Mouse (Mus musculus) limb, embryonic 13.5 days (tissue): ENCODE data around the gene Map7. TPM values are rescaled to one million over a fixed set of nuclear protein-coding genes. Genes with fewer than 3 reads are reported as not detected.

ENCODE experiments used
- ATAC-seq: fragments of 200-750 bp; cut with Nextera tagmentation; 2 replicates; pipeline ENCODE4 v1.8.0; 2017; ENCODE audit warnings: low read depth, moderate number of reproducible peaks, moderate TSS enrichment; ENCODE audit not compliant: low FRiP score
- H3K27ac ChIP-seq: fragments of 300-500 bp; sonication (generic); 2 replicates; pipeline ENCODE4 v1.5.1; 2015; ENCODE audit warnings: inconsistent platforms, mild to moderate bottlenecking, moderate library complexity
- H3K27me3 ChIP-seq: fragments of 300-500 bp; sonication (generic); 2 replicates; pipeline ENCODE4 v1.6.1; 2015; ENCODE audit warnings: mild to moderate bottlenecking, inconsistent platforms
- H3K36me3 ChIP-seq: fragments of 300-500 bp; sonication (generic); 2 replicates; pipeline ENCODE4 v1.6.1; 2015; ENCODE audit warnings: inconsistent platforms, mild to moderate bottlenecking, moderate library complexity
- H3K4me1 ChIP-seq: fragments of 300-500 bp; sonication (generic); 2 replicates; pipeline ENCODE4 v1.6.1; 2015; ENCODE audit warnings: inconsistent platforms
- H3K4me2 ChIP-seq: fragments of 300-500 bp; sonication (generic); replicated peaks from 2 replicates; pipeline ENCODE4 v1.6.1; 2015; ENCODE audit warnings: inconsistent platforms, mild to moderate bottlenecking, moderate library complexity
- H3K4me3 ChIP-seq: fragments of 300-500 bp; sonication (generic); 2 replicates; pipeline ENCODE4 v1.5.1; 2015; ENCODE audit warnings: moderate library complexity, mild to moderate bottlenecking, inconsistent platforms
- H3K9ac ChIP-seq: fragments of 300-500 bp; sonication (generic); 2 replicates; pipeline ENCODE4 v1.6.1; 2015; ENCODE audit warnings: mild to moderate bottlenecking, inconsistent platforms
- H3K9me3 ChIP-seq: fragments of 300-500 bp; sonication (generic); 2 replicates; pipeline ENCODE4 v1.6.1; 2016; ENCODE audit warnings: inconsistent platforms
- WGBS: fragments of 180-500 bp; shearing (Covaris S2); methylation state at CpG from one replicate; pipeline ENCODE4 v1.1.7; 2015; 5-methylcytosine and 5-hydroxymethylcytosine counted together
- polyA plus RNA-seq: library from polyadenylated mRNA; unstranded; fragments of >200 nt; fragmentation: Nextera tagmentation; extraction: Ambion mirVana; gene quantifications from 2 replicates; pipeline ENCODE4 v1.2.1, GENCODE M21; 2015

Gene Map7
- polyA plus RNA-seq, 1 experiment from 2014 or later: 5.2 TPM

DNA sequence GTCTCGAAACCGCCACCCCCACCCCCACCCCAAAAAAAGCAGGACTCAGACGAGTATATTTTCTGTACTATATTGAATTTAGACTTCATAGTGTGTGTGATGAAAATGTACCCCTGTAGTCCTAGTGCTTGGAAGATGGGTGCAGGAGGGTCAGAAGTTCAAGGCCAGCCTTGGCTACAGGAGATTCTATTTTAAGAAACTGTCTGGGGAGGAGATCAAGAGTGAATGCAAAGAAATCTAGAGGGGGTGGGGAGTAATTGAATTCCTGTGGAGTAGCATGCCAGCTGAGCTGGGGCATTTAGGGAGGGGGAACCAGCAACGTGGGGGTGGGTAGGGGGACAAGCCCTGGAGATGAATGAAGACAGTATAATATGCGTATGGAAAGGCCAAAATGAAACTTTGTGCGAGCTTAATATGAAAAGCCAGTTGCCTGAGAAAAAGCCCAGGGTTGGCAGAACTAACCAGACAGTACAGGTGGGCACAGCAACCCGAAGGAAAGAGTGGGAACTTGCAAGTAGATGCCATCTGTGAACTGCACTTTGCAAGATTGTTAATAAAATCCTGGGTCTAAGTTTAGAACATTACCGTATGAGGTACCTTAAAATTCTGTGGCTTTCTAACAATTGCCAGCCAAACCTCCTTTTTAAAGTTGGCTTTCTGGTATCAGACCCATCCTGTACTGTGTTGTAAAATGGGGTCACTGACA, 8.9 kb downstream of the Map7 start:
- Histone ChIP-seq H3K9ac (no peak overlapping the region), H3K27me3 (no peaks in the 10 kb centered on the region), H3K27ac (no peak overlapping the region), H3K4me1 (no peaks in the 10 kb centered on the region), H3K9me3 (no peaks in the 10 kb centered on the region), H3K4me3 (no peak overlapping the region), H3K36me3 (no peaks in the 10 kb centered on the region), H3K4me2 (no peak overlapping the region)
- no peak for ATAC-seq
- WGBS: 81% methylated on average over 8 of the region's 8 CpGs

DNA sequence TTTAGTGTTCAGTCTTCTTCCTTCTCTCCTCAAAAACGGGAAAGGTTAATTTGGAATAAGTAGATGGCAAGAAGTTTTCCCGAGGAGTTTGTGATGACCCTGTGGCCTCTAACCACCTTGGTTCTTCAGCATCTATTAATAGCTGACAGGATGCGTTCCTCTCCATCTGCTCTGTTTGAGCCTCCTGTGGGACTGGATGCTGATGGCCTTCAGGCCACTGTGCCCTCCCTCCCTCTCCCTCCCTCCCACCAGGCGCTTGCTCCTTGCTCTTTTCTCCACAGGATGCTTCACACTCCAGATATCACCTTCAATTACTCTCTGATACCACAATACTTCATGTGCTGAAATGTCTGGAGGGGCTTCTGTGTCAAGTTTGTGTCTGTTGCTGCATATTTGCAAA, 10.5 kb downstream of the Map7 start:
- WGBS: 56% methylated on average over 4 of the region's 4 CpGs
- Histone ChIP-seq H3K9me3 (no peaks in the 10 kb centered on the region), H3K9ac (no peak overlapping the region), H3K27me3 (no peaks in the 10 kb centered on the region), H3K27ac (no peak overlapping the region), H3K4me2 (no peak overlapping the region), H3K4me3 (no peak overlapping the region), H3K36me3 (no peaks in the 10 kb centered on the region), H3K4me1 (no peaks in the 10 kb centered on the region)
- no peak for ATAC-seq

DNA sequence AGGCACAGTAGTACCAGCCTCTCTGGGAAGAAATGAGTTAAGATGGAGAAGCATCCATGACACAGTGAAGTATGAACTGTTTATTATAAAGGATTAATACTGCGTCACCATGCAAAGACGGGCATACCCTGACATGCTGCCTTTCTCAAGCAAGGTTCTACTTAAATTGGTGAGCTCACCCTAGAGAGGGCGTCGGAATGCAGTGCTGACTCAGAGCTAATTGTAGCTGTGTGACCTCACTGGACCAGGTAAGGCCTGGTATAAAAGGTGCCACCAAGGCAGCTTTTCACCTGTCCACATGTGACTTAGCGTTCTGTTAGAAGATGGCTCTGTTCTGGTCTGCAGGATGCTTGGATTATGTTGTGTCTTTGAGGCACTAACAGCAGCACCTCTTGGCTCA, 11.0 kb downstream of the Map7 start:
- no peaks in the 10 kb centered on the region for H3K27me3 ChIP-seq
- 87% methylated on average over 5 of the region's 5 CpGs for WGBS

DNA sequence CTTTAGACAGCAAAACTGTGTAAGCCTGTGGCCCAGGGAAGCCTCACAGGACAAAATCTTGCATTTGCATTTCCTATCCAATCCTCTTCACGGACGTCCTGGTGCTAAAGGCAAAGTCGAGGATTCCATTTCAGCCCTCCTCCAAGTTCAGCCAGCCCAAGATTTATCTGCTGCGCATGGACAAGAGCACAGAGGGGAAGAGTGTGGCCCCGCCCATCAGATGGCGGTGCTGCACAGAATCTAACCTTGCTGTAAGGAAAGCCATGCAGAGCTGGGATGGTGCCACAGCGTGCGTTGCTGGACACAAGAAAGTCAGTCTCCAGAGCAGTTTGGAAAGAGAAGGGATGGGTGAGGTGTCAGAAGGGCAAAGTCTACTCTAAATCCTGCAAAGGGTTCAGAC, 12.6 kb downstream of the Map7 start:
- H3K4me1 ChIP-seq: no peaks in the 10 kb centered on the region
- H3K36me3 ChIP-seq: no peaks in the 10 kb centered on the region
- H3K27ac ChIP-seq: no peak overlapping the region
- no peak overlapping the region for H3K4me2 ChIP-seq
- 66% methylated on average over 8 of the region's 8 CpGs for WGBS
- H3K9me3 ChIP-seq: peaks cover 4% of the 10 kb centered on the region; the same call in 1 of the 2 replicates
- no peak overlapping the region for H3K9ac ChIP-seq
- H3K4me3 ChIP-seq: no peak overlapping the region
- H3K27me3 ChIP-seq: no peaks in the 10 kb centered on the region
- no peak for ATAC-seq

More for the DNA sequence above, 11.0 kb downstream of the Map7 start:
- no peak overlapping the region for H3K4me2 ChIP-seq
- H3K4me3 ChIP-seq: no peak overlapping the region
- ATAC-seq: no peak
- H3K36me3 ChIP-seq: no peaks in the 10 kb centered on the region
- no peaks in the 10 kb centered on the region for H3K4me1 ChIP-seq
- no peak overlapping the region for H3K27ac ChIP-seq
- no peak overlapping the region for H3K9ac ChIP-seq
- no peaks in the 10 kb centered on the region for H3K9me3 ChIP-seq

DNA sequence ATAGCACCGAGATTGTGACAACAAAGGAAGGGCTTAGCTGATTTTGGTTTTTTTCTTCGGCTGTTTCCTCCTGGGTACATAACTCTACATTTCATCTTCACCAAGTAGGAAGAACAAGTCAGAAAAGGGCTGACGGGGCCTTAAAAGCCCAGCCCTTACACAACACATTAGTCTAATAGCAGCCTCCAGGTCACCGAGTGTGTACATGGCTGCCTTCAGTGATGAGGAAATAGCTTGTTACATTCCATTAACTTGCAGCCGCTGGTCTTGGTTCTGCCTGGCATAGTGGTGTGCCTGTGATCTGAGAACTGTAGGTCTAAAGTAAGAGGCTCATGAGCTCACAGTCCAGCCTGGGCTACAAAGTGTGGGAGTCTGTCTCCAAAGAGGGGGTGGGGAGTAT, 16.5 kb downstream of the Map7 start:
- Histone ChIP-seq H3K36me3 (no peaks in the 10 kb centered on the region), H3K4me1 (peaks cover 10% of the 10 kb centered on the region), H3K9ac (no peak overlapping the region), H3K27me3 (no peaks in the 10 kb centered on the region), H3K4me3 (no peak overlapping the region), H3K9me3 (peaks cover 4% of the 10 kb centered on the region; the same call in 1 of the 2 replicates), H3K4me2 (no peak overlapping the region), H3K27ac (no peak overlapping the region)
- WGBS: 82% methylated on average over 5 of the region's 5 CpGs
- ATAC-seq: no peak

DNA sequence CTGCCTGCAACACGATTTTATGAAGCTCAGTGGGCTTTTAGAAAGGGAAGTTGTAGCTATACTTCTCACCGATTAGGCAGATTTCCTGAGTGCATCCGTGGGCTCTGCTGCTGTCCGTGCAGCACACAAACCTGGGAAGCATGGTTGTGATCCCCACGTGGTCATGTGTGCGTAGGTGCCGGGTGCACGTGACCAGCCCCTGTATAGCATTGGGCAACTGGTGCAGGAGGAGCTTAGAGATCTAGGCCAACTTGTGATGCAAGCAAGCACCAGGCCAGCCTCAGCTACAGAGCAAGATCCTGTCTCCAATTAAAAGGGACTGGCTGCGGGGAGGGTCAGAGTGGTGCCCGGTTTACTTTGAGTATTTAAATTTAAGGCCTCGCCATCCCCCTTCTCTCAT, 18.5 kb downstream of the Map7 start:
- Histone ChIP-seq H3K36me3 (no peaks in the 10 kb centered on the region), H3K27me3 (0 out of 2 replicates have a peak, but pooled peaks cover 1% of the 10 kb centered on the region), H3K4me2 (peak overlapping the region; percentile 27; the same call in 1 of the 2 replicates), H3K9ac (no peak overlapping the region), H3K4me1 (peaks cover 30% of the 10 kb centered on the region), H3K27ac (0 out of 2 replicates have a peak overlapping the region, but pooled peaks have one; percentile 22), H3K9me3 (peaks cover 4% of the 10 kb centered on the region; the same call in 1 of the 2 replicates), H3K4me3 (no peak overlapping the region)
- peak; percentile 57; the same call in 1 of the 2 replicates for ATAC-seq
- 45% methylated on average over 11 of the region's 11 CpGs for WGBS

DNA sequence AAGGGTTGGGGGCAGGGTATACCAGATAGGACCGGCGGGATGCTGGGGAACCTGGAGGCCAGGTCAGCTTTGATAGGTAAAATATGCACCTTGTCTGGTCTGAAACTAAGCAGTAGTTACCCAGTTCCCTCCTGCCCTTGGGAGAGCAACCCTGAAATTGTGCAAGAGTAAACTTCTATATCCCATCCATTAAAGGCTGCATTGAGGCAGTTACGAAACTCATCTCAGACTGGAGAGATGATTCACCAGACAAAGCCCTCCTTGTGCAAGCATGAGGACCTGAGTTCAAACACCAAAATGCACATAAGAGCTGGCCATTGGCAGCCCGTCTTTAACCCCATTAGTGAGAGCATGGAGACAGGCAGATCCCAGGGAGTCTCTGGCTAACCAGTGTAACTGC, 19.2 kb downstream of the Map7 start:
- WGBS: 86% methylated on average over 4 of the region's 4 CpGs

DNA sequence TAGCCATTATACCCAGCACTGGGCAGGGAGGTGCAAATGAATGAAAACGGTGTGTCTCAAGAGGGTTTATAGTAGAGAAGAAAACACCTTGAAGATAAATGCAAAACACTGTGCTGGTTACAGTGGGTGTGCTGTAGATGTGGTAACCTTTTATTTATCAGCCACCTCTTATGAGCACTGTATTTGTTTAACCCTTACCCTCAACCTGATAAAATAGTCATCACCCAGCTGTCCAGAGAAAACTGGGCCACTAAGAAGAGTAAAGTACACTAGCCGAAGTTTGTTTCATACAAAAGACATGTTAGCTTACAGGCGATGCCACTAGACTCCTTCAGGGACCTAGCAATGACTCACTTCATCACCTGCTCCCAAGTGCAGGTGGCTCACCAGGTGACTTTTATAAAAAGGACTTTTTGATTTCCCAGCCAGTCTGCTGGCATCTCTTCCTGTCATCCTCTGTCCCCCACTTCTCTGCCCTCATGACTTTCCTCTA, 21.0 kb downstream of the Map7 start:
- H3K4me2 ChIP-seq: no peak overlapping the region
- WGBS: 79% methylated on average over 3 of the region's 3 CpGs
- H3K4me3 ChIP-seq: no peak overlapping the region
- no peak for ATAC-seq
- H3K27ac ChIP-seq: no peak overlapping the region
- H3K9me3 ChIP-seq: peaks cover 4% of the 10 kb centered on the region; the same call in 1 of the 2 replicates
- no peak overlapping the region for H3K9ac ChIP-seq
- 0 out of 2 replicates have a peak, but pooled peaks cover 2% of the 10 kb centered on the region for H3K27me3 ChIP-seq
- H3K4me1 ChIP-seq: peaks cover 32% of the 10 kb centered on the region
- no peaks in the 10 kb centered on the region for H3K36me3 ChIP-seq

More for the DNA sequence above, 19.2 kb downstream of the Map7 start:
- no peak overlapping the region for H3K9ac ChIP-seq
- H3K9me3 ChIP-seq: peaks cover 4% of the 10 kb centered on the region; the same call in 1 of the 2 replicates
- peaks cover 32% of the 10 kb centered on the region for H3K4me1 ChIP-seq
- H3K27me3 ChIP-seq: 0 out of 2 replicates have a peak, but pooled peaks cover 2% of the 10 kb centered on the region
- ATAC-seq: no peak
- H3K27ac ChIP-seq: no peak overlapping the region
- H3K4me2 ChIP-seq: no peak overlapping the region
- no peaks in the 10 kb centered on the region for H3K36me3 ChIP-seq
- no peak overlapping the region for H3K4me3 ChIP-seq

DNA sequence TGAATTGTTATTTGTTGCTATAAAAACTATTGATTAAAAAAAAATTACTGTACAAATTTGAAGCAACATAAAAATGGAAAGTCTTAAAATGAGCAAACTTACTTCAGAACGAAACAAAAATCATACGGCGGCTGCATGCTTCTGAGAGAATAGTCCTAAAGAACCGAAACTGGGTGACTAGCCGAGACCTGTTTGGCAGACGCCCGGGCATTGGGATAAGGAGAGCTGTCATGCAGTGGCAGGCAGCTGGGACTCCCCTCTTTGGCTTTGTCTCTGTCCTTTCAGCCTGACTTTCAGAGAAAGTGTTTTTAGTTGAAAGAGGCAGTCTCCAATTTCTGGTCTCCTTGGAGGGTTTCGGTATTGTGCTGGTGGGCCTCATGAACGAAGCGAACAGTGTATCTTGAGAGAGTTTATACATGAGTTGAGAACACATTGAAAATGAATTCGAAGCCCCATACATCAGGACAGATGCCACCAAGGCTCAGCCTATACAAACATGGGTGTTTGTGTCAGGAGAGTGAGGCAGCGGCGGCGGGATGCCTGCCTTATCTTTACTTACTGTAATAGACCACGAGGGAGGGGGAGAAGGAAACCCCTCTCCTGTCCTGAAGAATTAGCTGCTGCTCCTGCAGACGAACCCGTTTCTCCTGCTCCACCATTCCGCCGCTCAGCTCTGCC, 21.8 kb downstream of the Map7 start:
- 0 out of 2 replicates have a peak, but pooled peaks cover 2% of the 10 kb centered on the region for H3K27me3 ChIP-seq
- H3K4me1 ChIP-seq: peaks cover 32% of the 10 kb centered on the region
- no peaks in the 10 kb centered on the region for H3K36me3 ChIP-seq
- H3K4me3 ChIP-seq: peak overlapping the region; percentile 25
- H3K9me3 ChIP-seq: peaks cover 3% of the 10 kb centered on the region; the same call in 1 of the 2 replicates
- peak overlapping the region; percentile 31; the same call in 1 of the 2 replicates for H3K9ac ChIP-seq
- peak overlapping the region; percentile 58 for H3K4me2 ChIP-seq
- ATAC-seq: no peak
- WGBS: 29% methylated on average over 19 of the region's 19 CpGs
- peak overlapping the region; percentile 15; the same call in 1 of the 2 replicates for H3K27ac ChIP-seq

DNA sequence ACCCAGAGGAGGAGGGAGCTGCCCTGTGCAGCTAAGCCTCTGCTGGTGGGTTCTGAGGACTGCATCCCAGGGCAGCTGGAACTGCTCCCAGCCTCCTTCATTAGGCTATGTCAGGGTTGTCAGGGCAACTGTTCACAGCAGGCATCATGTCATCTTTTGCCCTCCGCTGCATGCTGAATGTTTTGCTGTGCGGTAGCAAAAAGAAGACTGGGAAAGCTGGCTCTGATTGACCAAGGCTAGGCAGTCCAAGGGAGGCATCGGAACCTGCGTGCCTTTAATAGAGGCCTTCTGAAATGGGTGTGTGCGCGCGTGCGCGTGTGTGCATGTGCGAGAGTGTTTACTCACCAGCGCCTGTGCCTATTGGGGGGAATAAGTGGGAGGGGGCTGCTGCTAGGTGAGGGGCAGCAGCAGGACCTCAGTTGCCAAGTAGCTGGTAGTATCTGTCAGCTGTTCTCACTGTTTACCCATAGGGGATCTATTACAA, 22.4 kb downstream of the Map7 start:
- ATAC-seq: peak; percentile 90
- H3K9ac ChIP-seq: peak overlapping the region; percentile 31; the same call in 1 of the 2 replicates

DNA sequence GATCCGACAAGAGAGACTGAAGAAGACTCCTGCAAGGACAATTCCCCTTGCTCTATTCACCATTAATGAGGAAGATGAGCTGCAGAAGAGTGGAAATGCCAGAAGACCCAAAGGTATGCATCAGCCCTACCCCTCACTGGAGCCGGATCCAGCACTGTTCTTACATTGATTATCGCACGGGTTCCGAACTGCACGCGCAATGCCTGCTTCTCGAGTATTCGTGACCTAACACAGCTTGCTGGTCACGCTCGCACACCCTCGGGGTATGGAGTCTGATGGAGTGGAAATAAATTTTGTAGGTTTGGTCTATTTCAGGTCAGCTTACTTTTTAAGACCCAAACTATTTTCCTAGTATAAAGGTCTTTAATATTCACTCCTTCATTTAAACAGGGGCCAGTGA, 22.9 kb downstream of the Map7 start:
- H3K4me2 ChIP-seq: peak overlapping the region; percentile 58
- WGBS: 64% methylated on average over 12 of the region's 12 CpGs

More for the DNA sequence above, 22.4 kb downstream of the Map7 start:
- Histone ChIP-seq H3K36me3 (no peaks in the 10 kb centered on the region), H3K4me3 (peak overlapping the region; percentile 25), H3K9me3 (no peaks in the 10 kb centered on the region), H3K27ac (no peak overlapping the region), H3K4me1 (peaks cover 32% of the 10 kb centered on the region), H3K4me2 (peak overlapping the region; percentile 58), H3K27me3 (0 out of 2 replicates have a peak, but pooled peaks cover 2% of the 10 kb centered on the region)
- WGBS: 45% methylated on average over 11 of the region's 11 CpGs

DNA sequence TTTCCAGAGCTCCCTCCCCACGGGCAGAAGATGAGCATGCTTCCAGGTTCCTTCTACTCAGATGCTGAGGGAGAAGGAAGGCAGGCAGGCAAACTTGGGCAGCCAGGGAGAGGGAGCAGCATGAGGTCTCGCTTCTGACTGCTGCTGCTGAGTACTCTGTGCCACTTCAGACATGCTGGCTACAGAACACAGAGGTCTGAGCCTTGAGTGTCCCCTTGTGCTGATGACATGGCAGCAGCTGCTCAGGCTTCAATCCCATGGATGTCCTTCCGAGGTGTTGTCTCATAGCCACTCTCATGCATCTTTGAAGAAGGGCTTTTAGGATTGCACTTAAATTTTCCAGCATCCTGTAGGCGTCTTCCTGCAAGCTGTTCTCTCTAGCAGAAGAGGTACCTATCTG, 23.5 kb downstream of the Map7 start:
- 63% methylated on average over 4 of the region's 4 CpGs for WGBS

More for the DNA sequence above, 22.9 kb downstream of the Map7 start:
- H3K27me3 ChIP-seq: 0 out of 2 replicates have a peak, but pooled peaks cover 2% of the 10 kb centered on the region
- peaks cover 30% of the 10 kb centered on the region for H3K4me1 ChIP-seq
- no peaks in the 10 kb centered on the region for H3K36me3 ChIP-seq
- H3K9ac ChIP-seq: no peak overlapping the region
- H3K4me3 ChIP-seq: no peak overlapping the region
- H3K9me3 ChIP-seq: no peaks in the 10 kb centered on the region
- H3K27ac ChIP-seq: no peak overlapping the region
- no peak for ATAC-seq

More for the DNA sequence above, 23.5 kb downstream of the Map7 start:
- H3K36me3 ChIP-seq: no peaks in the 10 kb centered on the region
- no peak for ATAC-seq
- H3K4me3 ChIP-seq: no peak overlapping the region
- peak overlapping the region; percentile 58 for H3K4me2 ChIP-seq
- no peaks in the 10 kb centered on the region for H3K9me3 ChIP-seq
- H3K27me3 ChIP-seq: 0 out of 2 replicates have a peak, but pooled peaks cover 2% of the 10 kb centered on the region
- H3K27ac ChIP-seq: no peak overlapping the region
- no peak overlapping the region for H3K9ac ChIP-seq
- H3K4me1 ChIP-seq: peaks cover 28% of the 10 kb centered on the region
